Mouse (Mus musculus): ENCODE results near the gene Gsn.

Gene Gsn

DNA sequence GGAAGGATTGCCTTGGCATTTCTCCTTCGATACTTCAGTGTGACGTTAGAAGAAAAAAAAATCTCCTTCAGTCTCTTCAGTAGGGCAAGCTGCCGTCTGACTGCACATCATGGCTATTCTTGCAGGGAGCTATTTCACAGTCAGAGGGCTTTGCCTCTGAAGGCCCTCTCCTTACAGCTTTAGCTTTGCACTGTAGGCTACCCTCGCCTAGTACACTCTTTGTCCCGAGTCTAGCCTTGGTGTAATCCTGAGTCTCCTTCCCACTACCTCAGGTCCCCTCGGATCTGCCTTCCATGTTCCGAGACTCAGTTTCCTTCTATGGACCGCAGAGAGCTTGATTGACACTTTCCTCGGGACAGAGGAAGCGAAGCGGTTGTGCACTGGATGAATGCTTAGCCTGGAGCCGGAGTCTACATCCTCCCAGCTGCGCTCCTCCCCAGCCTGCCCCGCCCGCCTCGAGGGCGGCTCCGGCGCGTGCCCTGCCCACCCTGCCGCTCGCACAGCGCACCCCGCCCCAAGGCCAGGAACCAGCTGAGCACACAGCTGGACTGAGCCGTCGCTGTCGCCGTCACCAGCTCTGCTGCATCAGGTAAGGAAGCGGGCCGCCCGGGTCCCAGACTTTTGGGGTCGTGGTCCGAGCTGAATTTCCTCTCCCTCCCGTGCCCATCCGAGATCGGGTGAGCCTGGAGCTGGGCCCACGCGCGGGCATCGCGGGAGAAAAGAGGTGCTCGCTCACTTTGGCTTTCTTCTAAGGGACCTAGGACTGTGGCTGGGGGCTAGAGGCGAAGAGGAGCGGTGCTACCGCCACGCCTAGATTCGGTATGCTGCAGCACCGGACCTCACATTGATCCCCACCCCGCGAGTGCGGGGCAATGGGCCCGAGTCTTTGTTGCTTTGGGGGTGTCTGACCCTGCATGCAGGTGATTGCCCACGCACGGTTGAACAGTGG is at the start of gene Gsn:
Gene Gsn, plus strand, starts transcription at position 496 of the 949 bp plus-strand sequence.
- DNase-seq = peak; percentile 56

- no peak for DNase-seq
These were observed 49.4 kb upstream of the Gsn start for GRCm38 (mm10) chr2:35206761-35207160.

GRCm38 (mm10) chr2:35208054-35208453 is 48.1 kb upstream of the Gsn start:
- DNase-seq = no peak

DNA sequence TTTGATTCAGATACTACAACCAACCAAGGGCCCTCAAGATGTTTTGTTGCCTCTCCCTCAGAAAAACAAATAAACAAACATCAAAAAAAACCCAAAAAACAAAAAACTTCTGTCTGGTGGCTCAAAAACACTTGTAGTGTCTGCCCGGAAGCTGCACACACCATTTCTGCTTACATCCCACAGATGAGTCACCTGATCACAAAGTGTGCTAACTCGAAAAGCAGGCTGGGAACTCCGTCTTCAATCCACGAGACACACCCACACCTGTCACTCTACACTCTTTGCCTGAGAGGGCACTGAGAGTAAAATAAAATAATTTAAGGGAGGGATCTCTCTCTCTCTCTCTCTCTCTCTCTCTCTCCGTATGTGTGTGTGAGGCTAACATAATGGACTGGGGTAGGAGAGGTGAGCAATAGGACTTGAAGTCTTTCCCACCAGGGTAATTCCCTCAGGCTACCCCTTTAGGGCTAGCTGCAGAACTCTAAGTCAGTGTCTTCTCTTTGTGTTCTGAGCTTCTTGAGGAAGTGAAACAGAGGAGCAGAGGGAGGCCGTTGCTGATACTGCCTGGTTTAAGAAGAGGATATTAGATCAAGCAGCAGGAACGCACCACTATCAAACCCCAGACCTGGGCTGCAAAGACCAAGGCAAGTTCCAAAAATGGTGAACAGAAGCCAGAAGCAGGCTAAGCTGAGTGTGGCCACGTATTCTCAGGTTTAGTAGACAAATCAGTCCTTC is 47.1 kb upstream of the Gsn start:
- no peak for DNase-seq

GRCm38 (mm10) chr2:35211681-35212080 is 44.5 kb upstream of the Gsn start:
- DNase-seq = no peak

DNA sequence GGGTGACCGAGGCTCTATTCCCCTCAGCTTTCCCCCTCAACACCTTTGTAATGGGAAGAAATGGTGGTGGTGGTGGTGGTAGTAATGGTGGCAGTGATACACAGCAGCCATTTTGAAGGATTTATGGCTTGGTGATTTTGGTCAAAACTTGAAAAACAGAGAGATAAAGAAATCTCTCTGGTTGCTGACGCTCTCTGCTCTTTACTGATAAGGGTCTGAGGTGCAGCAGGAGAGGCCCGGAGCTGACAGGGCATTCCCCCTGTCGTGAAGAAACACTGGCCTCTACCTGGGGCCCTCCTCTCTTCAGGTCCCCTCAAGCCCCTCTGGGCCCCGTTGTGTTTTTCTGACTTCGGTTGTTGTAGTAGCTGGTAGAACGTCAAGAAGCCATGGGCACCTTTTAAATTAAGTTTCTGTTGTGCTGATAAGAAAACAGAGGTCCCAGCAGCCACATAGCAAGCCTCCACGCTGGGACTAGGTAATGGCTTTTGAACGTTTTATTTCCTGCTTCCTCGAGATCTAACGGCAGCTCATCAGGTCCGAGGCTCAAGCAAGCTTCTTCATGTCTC is 42.8 kb upstream of the Gsn start:
- no peak for DNase-seq

- peak; percentile 85 for DNase-seq
These were observed 41.3 kb upstream of the Gsn start for GRCm38 (mm10) chr2:35214881-35215358.

- peak; percentile 33 for DNase-seq
These were observed 40.8 kb upstream of the Gsn start for GRCm38 (mm10) chr2:35215363-35215762.

DNA sequence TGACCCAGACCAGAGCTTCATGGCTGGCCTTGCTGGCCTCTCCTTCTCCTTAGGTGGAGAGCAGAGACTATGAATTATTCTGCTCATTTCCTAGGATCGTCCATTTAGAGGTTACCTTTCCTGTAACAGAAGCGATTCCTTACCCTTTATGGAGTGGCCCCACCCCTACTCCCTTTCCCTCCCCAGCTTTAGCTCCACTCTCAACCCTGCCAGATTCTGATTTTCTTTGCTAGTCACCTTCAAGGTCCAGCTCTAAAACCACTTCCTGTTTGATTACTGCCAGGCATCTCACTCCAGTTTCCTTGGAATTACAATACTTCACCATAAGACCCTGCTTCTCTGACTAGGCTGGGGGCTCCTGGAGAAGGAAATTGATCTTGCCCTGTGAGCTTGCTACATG is 39.5 kb upstream of the Gsn start:
- DNase-seq = no peak

DNA sequence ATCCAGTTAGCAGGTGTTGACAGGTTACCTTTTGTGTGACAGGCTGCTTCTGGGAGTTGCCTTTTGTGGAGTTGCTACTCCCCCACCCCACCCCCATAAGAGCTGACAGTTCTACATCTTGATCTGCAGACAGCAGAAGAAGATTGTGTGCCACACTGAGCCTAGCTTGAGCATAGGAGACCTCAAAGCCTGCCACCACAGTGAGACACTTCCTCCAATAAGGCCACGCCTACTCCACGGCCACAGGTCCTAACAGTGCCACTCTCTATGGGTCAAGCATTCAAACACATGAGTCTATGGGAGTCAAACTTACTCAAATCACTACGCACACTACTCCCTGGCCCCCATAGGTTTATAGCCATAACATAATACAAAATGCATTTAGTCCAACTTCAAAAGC is 37.4 kb upstream of the Gsn start:
- DNase-seq = no peak

GRCm38 (mm10) chr2:35222822-35223391 is 33.3 kb upstream of the Gsn start:
- DNase-seq = no peak

DNA sequence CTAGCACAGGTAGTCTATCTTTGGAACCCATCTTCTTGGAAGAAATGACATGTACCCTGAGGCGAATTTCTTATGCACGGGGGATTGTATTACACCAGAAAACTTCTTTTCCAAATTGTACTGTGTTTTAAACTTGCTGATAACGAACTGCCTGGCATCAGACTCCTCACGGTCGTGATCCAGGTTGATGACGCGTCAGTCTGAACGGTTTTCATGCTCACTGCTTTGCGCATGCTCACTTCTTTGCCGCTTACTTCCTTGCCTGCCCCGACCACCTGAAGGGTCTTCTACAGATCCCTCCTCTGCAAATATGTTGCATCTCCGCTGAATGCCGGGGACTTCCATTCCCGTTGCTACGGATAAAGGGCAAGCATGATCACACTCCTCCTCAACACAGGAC is 31.9 kb upstream of the Gsn start:
- no peak for DNase-seq

- no peak for DNase-seq
These were observed 28.0 kb upstream of the Gsn start for GRCm38 (mm10) chr2:35228145-35228544.

GRCm38 (mm10) chr2:35230215-35230614 is 26.0 kb upstream of the Gsn start:
- DNase-seq = no peak

DNA sequence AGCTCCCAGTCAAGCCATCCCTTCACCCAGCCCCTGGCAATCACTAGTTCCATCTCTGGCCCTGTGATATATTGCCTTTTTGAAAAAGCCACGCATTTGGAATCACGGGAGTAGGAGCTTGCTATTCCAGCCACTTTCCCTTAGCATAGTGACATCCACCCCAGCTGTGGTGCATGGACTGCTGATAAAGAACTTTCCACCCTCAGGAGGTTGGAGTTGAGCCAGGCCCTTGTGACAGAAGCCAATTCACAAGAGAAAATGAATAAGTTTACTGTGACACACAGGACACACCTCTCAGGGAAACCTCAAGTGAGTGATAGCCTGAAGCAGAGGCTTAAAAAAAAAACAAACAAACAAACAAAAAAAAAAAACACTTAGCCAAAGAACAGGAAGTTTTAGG is 24.3 kb upstream of the Gsn start:
- DNase-seq = peak; percentile 34

DNA sequence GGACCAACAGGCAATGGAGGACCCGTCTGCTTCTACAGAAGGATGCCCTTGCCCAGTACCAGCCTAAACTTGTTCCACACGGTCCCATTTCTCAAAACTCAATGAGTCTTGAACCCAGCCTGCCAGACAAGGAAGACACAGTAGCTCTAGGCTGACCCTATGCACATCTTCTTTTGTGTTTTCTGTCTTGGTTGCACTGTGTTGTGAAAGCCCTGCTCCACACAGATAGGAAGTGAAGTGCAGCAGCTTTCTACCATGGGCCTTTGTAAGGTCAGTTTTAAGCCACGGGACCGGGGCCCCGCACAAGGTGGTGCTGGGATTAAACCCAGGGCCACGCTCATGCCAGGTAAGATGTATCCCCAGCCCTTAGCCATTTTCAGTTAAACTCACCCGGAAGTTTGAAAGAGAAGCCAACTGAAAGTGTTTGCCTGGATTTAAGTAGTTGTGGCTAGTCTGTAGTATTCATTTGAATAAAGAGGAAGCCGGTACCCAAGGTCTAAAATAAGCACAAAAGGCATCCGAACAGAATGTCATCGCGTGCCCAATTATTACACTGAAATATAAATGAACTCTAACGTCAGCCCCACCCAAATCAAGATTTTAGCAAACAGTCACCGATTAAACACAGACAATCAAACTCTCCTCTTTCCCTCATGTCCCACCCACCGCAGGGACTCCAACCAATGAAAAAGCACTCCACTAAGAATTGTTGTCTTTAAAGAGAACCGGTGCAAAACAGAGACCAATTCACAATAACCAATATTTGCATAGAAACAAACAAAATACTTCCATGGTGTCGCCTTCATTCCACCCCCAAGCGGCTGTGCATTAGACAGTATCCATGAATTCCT is 23.4 kb upstream of the Gsn start:
- no peak for DNase-seq

GRCm38 (mm10) chr2:35233898-35234297 is 22.3 kb upstream of the Gsn start:
- no peak for DNase-seq

DNA sequence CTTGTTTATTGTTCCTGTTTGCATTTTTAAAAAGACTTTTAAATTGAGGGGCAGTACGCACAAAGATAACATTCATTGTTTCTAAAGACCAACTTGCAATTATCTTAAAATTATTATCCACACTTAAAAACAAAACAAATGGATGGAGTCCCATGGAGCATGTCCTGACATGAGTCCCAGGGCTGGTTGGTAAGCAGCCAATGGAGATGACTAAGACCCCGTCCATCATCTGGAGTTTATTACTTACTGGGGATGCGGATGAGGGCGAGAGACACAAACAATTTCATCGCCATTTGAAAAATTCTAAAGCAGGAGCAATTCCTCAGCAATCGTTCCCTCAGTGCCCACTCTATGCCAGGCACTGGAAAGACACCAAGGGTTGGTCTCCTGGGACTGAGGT is 21.2 kb upstream of the Gsn start:
- DNase-seq = no peak

DNA sequence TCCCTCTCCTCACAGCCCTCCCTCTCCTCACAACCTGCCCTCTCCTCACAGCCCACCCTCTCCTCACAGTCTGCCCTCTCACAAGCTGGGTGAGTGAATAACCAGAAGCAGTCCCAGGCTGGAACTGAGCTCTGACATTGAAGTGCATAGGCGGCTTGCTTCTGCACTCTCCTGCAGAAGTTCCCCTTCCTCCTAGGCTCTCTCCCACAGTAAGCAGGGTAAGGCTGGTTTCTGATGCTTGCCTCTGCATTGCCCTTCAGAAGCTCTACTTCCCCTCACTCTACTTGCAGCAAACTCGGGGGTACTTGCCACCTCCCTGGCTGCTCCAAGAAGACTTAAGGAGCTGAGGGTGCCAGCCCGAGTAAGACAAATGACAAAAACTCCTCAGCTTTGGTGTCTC is 11.9 kb upstream of the Gsn start:
- no peak for DNase-seq

DNA sequence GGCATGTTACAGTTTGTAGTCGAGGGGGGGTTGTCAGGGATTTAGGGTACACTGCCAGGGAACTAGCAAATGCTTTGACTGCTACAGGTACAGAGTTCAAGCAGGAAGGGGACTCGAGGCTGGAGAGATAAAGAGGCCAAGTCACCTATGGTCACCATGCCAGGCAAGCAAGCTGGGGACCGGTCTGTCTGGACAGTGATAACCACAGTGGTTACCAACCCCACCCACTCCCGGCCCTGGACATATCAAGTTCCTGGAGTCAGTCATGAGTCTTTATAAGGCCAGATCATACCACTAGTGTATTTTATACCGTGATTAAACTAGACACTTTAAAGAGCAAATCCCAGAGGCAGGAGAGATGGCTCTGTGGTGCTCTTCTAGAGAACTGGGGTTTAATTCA is 8.4 kb upstream of the Gsn start:
- DNase-seq = no peak

DNA sequence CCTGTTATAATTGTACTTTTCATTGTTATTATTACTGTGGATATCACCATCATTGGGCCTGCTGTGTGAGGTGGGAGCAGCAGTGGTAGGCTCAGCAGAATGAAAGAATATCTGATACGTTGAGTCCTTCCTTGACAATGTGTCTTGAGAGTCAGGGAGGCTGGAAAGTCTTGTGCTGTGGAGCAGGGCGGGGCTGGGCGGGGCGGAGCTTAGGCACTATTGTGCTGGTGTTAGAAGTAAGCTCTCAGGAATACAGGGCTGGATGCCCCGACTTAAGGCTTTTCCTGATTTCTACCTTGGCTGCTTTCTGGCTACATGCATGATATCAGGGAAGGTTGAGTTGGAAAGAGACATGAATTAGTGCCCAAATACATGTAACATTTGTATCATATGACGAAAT is 3.4 kb upstream of the Gsn start:
- no peak for DNase-seq

DNA sequence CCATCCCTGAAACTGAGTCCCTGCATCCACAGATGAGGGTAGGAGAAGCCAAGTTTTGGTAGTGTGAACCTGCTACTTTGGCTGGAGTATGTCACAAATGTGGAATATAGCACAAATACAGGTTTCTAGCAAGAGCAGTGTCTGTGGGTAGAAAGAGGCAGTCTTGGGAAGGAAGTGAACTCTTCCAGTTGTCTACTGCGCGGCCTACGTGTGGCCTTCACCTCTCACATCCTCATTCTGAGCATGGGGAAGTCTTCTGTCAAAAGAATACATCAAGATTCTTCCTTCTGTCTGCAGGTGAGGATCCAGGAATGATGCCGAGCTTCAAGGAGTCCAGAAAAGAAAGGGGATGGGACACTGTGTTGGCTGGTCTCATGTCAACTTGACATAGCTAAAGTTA is 2.4 kb upstream of the Gsn start:
- no peak for DNase-seq

All from layer of hippocampus, adult 9-11 months (tissue).